Mouse (Mus musculus): Measurements from ENCODE around the gene Cdc42ep1.

The Cdc42ep1 gene

GRCm38 (mm10) chr15:78849485-78849884 lies 7.1 kb downstream of the Cdc42ep1 start:
- no peak for DNase-seq (ENCODE audit: low spot score in 2 of 2)

- no peak for DNase-seq (ENCODE audit: low spot score in 2 of 2)
Observed at GRCm38 (mm10) chr15:78850059-78850824, 7.8 kb downstream of the Cdc42ep1 start.

- DNase-seq (ENCODE audit: low spot score in 2 of 2): no peak
Observed at GRCm38 (mm10) chr15:78850944-78851343, 8.5 kb downstream of the Cdc42ep1 start.

DNA sequence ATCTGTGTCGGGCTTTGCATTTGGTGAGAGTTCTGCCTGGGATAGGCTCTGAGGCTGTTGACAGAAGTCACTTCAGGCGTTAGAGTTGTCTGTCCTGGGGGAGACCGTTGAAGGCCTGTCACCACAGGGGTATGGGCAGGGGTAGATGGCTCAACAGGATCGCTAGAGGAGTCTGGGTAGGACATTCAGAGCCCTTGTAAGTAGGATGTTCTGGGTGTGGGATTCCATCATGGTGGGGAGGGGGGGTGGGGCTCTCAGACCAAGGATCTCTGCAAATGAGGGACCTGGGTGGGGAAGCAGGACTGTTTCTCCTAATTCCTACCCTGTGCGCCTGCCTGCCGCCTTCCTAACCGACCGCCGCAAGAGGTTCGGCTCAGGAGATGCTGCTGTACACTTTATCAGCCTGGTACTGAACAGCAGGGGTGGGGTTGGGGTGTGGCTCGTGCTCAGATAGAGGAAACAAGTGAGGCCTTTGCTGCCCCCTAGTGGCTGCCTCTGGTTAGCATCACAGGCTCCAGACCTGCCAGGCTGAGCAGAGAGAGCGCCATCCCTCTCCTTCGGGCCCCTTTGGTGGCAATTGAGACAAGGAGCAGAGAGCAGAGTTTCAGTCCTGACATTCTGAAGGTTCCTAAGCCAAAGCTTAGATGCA lies 9.2 kb downstream of the Cdc42ep1 start:
- peak; percentile 81 to 87 for DNase-seq (ENCODE audit: low spot score in 2 of 2)

GRCm38 (mm10) chr15:78855303-78855965 lies 13.0 kb downstream of the Cdc42ep1 start, which contains the start of gene Lgals2:
Lgals2 (minus strand) TSS chr15:78855529.
- no peak for DNase-seq (ENCODE audit: low spot score in 2 of 2)

- no peak for DNase-seq (ENCODE audit: low spot score in 2 of 2)
Observed at GRCm38 (mm10) chr15:78857009-78857408, 14.6 kb downstream of the Cdc42ep1 start.

DNA sequence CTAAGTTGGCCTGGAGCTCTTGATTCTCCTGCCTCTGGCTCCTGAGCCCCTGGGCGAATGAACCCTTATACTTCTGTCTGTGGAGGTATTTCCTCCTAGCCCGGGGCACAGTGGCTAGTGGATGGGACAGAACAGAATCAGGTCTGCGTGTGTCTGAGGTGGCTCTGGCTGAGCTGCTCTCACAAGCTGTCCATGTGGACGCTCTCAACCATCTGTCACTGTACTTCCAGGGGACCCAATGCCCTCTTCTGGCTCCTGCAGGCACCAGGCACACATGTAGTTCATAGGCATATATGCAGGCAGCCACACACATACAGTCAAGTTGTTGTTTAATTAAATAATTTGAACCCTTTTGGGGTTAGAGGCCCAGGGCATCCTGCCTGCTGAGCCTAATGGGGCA lies 16.9 kb downstream of the Cdc42ep1 start:
- no peak for DNase-seq (ENCODE audit: low spot score in 2 of 2)

DNA sequence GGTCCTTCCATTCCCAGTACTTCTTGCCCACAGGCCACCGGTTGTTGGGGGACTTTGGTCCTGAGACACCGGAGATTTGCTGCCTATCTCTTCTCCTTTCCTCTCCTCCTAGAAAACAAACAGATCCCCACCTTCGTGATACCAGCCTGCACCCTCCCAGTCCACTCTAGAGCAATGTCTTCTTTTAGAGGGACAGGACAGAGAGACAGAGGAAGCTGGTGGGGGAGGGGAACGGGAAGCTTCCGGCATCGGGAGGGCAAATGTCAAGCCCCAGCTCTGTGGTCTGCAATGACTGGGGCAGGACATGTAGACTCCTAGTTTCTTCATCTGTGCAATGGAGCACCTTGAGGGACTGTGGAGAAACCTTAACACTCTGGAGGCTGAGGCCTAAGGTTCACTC lies 17.3 kb downstream of the Cdc42ep1 start:
- DNase-seq (ENCODE audit: low spot score in 2 of 2): no peak

GRCm38 (mm10) chr15:78862280-78862679 lies 19.9 kb downstream of the Cdc42ep1 start:
- no peak for DNase-seq (ENCODE audit: low spot score in 2 of 2)

DNA sequence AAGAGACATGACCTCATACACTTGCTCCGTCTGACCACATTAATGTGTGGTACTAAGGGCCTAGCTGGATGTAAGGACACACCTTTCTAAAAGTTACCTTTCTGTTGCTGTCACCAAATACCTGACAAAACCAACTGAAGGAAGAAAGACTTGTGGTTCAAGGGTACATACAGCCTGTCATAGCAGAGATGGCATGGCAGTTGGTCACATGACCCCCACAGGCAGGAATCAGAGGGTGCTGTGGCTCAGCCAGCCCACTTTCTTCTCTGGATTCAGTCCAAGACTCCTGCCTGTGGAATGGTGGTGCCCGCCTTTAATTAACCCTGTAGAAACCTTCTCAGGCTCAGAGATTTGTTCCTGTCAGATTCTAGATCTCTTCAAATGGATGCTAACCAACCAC lies 20.7 kb downstream of the Cdc42ep1 start:
- DNase-seq (ENCODE audit: low spot score in 2 of 2): no peak

DNA sequence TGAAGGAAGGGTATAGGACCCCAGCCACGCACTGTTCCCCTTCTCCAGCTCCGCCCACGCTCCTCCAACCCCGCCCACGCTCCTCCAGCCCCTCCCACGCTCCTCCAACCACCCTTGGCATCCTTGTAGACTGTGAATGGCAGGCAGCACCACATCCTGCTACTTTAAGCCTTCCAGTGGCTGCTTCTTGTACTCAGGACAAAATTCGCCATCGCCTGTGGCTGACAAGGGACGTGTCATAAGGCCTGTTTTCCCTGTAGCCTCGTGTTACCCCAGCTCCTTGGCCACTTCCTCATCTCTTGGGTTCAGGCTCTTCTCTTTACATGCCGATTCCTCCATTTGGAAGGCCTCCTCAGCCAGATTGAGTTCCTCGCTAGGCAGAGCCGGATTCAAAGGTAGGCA lies 21.4 kb downstream of the Cdc42ep1 start:
- DNase-seq (ENCODE audit: low spot score in 2 of 2): no peak

DNA sequence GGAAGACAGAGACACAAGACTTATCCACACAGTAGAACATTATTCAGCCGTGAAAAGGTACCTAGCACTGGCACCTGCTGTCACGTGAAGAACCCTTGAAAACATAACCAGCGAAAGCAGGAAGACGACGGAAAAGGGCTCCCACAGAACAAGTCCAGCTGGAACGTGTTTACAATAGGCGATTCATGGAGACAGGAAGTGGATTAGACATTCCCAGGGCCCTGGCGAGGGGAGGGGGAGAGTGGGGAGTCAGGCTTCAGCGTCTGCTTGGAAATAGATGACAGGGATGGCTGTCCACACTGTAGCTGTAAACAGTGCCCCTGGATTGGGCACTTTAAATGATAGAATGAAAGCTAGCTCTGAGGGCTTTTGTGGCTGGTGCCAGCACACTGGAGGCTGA lies 26.0 kb downstream of the Cdc42ep1 start:
- no peak for DNase-seq (ENCODE audit: low spot score in 2 of 2)

DNA sequence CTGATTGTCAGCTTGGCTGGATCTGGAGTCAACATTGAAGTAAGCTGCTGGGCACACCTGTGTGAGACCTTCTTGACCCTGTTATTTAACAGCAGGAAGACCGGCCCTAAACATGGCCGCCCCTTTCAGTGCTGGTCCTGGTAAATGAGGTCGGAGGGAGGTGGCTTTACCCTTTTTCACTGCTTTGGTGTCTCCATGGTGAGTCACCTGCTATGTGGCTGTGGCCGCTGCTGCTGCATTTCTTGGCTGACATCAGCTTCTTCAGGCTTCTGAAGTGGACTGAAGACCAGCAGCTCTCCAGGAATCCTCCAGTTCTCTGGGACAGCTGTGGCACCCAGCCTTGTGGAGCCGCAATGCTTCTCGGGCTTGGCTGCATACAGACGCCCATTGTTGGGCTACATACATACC lies 26.4 kb downstream of the Cdc42ep1 start:
- no peak for DNase-seq (ENCODE audit: low spot score in 2 of 2)

DNA sequence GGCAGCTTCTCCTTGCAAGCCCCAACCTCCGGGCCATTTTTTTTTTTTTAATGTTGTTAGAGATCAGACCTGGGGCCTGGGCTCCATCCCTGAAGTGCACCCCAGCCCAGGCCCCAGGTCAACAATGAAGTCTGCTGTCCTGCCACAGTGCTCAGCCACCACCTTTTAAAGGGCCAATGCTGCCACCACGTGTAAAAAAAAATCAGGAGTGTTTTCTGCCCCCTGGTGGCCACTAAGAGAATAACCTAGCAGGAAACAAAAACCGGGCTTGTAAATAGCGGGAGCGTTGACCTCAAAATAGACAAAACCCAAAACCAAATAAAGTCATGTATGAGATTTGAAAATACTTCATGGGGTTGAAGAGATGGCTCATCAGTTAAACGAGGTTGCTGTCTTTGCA lies 27.4 kb downstream of the Cdc42ep1 start:
- DNase-seq (ENCODE audit: low spot score in 2 of 2): peak in 1 of 2 experiments; percentile 41

DNA sequence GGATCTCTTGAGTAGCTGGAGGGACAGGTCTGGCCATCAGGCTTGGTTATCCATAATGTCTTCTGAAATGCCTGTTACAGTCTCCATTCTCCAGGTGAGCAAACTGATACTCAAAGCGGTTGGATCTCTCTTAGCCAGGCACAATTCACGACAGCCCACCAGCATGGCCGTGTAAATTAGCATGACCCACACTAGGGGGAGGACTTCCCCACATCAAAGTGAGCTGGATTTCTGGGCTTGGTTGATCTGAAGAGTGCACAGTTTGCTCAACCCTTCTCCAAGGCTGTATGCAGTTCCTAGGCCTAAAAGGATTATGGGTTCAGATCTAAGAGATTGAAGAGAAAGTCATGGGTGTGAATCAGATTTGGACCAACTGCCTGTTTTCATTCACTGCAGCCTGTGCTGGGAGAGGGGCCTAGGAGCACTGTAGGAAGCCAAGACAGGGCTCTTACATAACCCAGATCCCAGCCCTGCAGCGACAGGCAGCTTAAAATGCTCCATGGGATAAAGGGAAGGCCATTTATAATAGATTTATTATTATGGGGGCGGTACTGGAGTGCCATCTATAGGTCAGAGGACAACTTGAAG lies 29.7 kb downstream of the Cdc42ep1 start:
- no peak for DNase-seq (ENCODE audit: low spot score in 2 of 2)

- no peak for DNase-seq (ENCODE audit: low spot score in 2 of 2)
Observed at GRCm38 (mm10) chr15:78873803-78874435, 31.5 kb downstream of the Cdc42ep1 start.

DNA sequence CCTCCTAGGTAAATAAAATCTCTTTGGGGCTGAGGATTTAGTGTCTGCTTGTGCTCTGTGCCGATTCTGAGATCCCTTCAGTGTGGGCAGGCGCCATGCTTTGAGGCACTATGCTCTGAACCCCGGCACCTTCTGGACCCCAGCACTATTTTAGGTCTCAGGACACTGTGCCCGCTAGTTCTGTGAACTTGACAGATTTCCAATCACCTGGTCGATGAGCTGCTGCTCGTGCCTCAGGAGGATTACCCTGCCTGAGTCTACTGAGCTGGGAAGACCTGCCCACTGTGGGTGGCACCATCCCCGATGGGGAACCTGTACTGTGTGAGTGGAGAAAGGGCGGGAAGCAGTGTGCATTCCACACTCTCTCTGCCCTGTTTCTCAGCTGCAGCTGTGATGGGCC lies 32.6 kb downstream of the Cdc42ep1 start:
- DNase-seq (ENCODE audit: low spot score in 2 of 2): no peak

DNA sequence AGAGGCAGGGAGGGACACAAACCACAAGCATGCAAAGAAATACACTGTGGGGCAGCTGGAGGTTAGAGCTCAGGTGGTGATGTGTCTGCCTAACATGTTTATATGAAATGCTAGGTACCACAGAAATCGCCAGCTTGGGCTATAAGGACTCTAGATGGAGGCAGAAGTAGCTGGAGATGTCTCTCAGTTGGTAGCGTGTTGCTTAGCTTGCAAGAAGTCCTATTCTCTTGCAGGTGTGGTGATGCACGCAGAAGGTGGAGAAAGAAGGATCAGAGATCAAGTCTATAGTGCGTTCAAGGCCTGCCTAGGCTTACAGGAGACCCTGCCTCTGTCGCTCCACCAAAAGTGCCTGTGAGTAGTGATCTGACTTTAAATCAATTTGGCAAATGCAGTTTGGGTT lies 33.1 kb downstream of the Cdc42ep1 start:
- no peak for DNase-seq (ENCODE audit: low spot score in 2 of 2)

DNA sequence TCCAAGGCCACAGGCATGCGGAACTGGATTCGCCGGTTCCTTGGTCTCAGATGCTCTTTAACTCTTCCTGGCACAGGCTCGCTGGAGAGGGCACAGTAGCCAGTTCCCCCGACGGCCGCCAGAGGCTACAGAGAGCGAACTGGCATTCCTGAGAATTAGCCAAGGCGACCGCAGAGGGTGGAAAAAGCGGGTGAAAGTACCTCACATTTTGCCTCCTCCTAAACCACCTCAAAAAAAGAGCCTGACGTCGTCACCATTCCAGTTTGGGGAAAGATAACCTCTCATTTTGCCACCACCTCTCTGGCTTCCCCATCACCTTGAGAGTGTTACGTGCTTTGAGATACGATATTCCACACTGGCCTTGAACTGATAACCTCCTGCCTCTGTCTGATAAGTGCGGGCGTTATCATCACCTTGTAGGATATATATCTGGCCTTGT lies 33.9 kb downstream of the Cdc42ep1 start:
- peak; percentile 47 to 66 for DNase-seq (ENCODE audit: low spot score in 2 of 2)

GRCm38 (mm10) chr15:78876991-78877809 lies 34.8 kb downstream of the Cdc42ep1 start, which contains the start of gene Gga1:
Gga1 (plus strand) TSS chr15:78877190.
- peak; percentile 91 to 95 for DNase-seq (ENCODE audit: low spot score in 2 of 2)

All from spleen, postnatal 36 days (tissue).